Mouse (Mus musculus): ENCODE measurements around the gene Tex12.

Tex12 gene

GRCm38 (mm10) chr9:50555094-50555446 is 6.1 kb downstream of the Tex12 start, which contains the start of gene Bco2:
Bco2 (minus strand) TSS chr9:50555181.
- no peak for DNase-seq (ENCODE audit: low read depth, low spot score)

- peak; percentile 43 for DNase-seq (ENCODE audit: low read depth, low spot score)
Measured at GRCm38 (mm10) chr9:50554241-50555093, 6.7 kb downstream of the Tex12 start, which contains the start of gene Il18. Il18 (plus strand) TSS chr9:50554827.

- DNase-seq (ENCODE audit: low read depth, low spot score) = no peak
Measured at GRCm38 (mm10) chr9:50553547-50553946, 7.6 kb downstream of the Tex12 start.

- no peak for DNase-seq (ENCODE audit: low read depth, low spot score)
Measured at GRCm38 (mm10) chr9:50552206-50552605, 8.9 kb downstream of the Tex12 start.

GRCm38 (mm10) chr9:50548936-50549335 is 12.2 kb downstream of the Tex12 start:
- no peak for DNase-seq (ENCODE audit: low read depth, low spot score)

- DNase-seq (ENCODE audit: low read depth, low spot score) = no peak
Measured at GRCm38 (mm10) chr9:50547859-50548478, 13.2 kb downstream of the Tex12 start.

- no peak for DNase-seq (ENCODE audit: low read depth, low spot score)
Measured at GRCm38 (mm10) chr9:50542401-50542800, 18.7 kb downstream of the Tex12 start.

GRCm38 (mm10) chr9:50540170-50540569 is 21.0 kb downstream of the Tex12 start:
- DNase-seq (ENCODE audit: low read depth, low spot score) = no peak

- no peak for DNase-seq (ENCODE audit: low read depth, low spot score)
Measured at GRCm38 (mm10) chr9:50537295-50537694, 23.8 kb downstream of the Tex12 start.

GRCm38 (mm10) chr9:50536603-50537135 is 24.5 kb downstream of the Tex12 start:
- DNase-seq (ENCODE audit: low read depth, low spot score) = no peak

GRCm38 (mm10) chr9:50535930-50536329 is 25.2 kb downstream of the Tex12 start:
- no peak for DNase-seq (ENCODE audit: low read depth, low spot score)

GRCm38 (mm10) chr9:50533791-50534190 is 27.3 kb downstream of the Tex12 start:
- no peak for DNase-seq (ENCODE audit: low read depth, low spot score)

GRCm38 (mm10) chr9:50533328-50533727 is 27.8 kb downstream of the Tex12 start:
- DNase-seq (ENCODE audit: low read depth, low spot score) = peak; percentile 30

- DNase-seq (ENCODE audit: low read depth, low spot score) = peak; percentile 15
Measured at GRCm38 (mm10) chr9:50530890-50531289, 30.2 kb downstream of the Tex12 start.

- DNase-seq (ENCODE audit: low read depth, low spot score) = peak; percentile 99
Measured at GRCm38 (mm10) chr9:50528293-50528892, 32.7 kb downstream of the Tex12 start, which contains the start of gene Pts. Pts (minus strand) TSS chr9:50528724.

GRCm38 (mm10) chr9:50527860-50528259 is 33.3 kb downstream of the Tex12 start:
- DNase-seq (ENCODE audit: low read depth, low spot score) = no peak

GRCm38 (mm10) chr9:50525585-50525984 is 35.5 kb downstream of the Tex12 start:
- no peak for DNase-seq (ENCODE audit: low read depth, low spot score)

- no peak for DNase-seq (ENCODE audit: low read depth, low spot score)
Measured at GRCm38 (mm10) chr9:50524936-50525335, 36.2 kb downstream of the Tex12 start.

- DNase-seq (ENCODE audit: low read depth, low spot score) = no peak
Measured at GRCm38 (mm10) chr9:50522574-50522973, 38.6 kb downstream of the Tex12 start.

- no peak for DNase-seq (ENCODE audit: low read depth, low spot score)
Measured at GRCm38 (mm10) chr9:50521562-50521961, 39.6 kb downstream of the Tex12 start.

GRCm38 (mm10) chr9:50520748-50521147 is 40.4 kb downstream of the Tex12 start:
- no peak for DNase-seq (ENCODE audit: low read depth, low spot score)

- no peak for DNase-seq (ENCODE audit: low read depth, low spot score)
Measured at GRCm38 (mm10) chr9:50518781-50519180, 42.3 kb downstream of the Tex12 start.
